Mouse (Mus musculus): ENCODE results near the gene Ccnjl.

Gene Ccnjl

GRCm38 (mm10) chr11:43528683-43529499, at the start of gene Ccnjl:
Gene Ccnjl (plus strand): TSS chr11:43528784.
- in situ Hi-C loops (cut with MboI; ENCODE audit: low sequenced_read_pairs), result no loop called here

DNA sequence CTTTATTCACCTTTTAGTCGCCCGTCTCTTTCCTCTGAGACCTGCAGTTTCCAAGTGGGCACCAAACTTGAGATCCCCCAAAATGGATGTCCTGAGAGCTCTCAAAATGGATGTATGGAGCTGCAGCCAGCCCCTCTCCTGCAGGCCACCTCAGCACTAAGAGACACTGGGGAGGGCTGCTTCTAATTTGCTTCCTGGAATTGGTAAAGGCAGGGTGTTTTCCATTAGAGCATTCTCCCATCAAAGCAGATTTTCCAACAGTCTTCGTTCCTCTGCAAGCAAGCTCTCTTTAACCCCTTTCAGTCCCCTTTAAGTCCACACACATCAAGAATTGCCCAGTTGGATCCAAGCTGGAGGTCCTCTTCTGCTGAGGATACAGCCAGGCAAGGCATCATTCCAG, 49.2 kb upstream of the Ccnjl start:
- in situ Hi-C loops (cut with MboI; ENCODE audit: low sequenced_read_pairs), result no loop called here

DNA sequence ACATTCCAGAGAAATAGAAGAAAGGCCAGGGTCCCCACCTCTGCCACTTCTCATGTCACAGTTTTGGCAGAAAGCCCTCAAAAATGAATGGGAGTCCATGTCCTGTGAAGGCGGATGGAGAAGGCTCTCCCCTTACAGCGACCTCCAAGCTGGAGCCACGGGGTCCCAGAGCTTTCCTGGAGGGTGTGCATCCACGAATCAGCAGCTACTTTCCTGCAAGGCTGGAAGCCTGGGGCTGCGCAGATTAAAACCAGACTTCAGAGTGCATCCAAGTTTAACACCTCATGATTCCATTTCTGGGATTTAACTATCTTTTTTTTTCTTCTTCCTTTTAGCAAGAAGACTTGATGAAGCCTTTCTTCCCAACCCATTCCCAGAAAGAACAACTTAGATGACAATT, 48.0 kb upstream of the Ccnjl start:
- in situ Hi-C loops (cut with MboI; ENCODE audit: low sequenced_read_pairs), result no loop called here

DNA sequence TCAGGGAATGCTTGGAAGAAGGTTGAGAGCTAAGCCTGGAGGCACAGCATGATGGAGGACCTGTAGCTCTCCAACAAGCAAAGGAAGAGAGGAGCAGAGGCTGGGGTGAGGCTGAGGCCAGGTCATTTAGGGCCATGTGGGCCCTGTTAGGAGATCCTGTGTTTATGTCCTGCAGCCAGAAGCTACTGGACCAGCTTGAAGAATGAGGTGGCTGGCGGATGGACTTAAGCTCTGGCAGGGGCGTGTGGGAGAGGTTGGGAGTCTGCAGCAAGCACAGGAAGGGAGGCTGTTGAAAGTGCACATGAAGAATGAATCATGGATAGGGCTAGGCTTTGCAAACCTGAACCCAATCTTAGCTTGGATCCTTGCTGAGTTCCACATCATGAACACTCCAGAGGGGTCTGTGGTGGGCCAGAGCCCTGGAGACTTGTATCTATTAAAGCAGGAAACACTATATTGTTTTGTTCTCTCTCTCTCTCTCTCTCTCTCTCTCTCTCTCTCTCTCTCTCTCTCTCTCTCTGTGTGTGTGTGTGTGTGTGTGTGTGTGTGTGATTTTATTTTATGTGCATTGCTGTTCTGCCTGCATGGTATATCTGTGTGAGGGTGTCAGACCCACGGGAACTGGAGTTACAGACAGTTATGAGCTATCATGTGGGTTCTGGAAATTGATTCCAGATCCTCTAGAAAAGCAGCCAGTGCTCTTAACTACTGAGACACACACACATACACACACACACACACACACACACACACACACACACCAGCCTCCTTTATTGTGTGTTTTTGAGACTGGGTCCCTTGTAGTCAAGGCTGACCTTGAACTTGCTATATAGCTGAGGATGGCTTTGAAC, 46.7 kb upstream of the Ccnjl start:
- in situ Hi-C loops (cut with MboI; ENCODE audit: low sequenced_read_pairs), result no loop called here

DNA sequence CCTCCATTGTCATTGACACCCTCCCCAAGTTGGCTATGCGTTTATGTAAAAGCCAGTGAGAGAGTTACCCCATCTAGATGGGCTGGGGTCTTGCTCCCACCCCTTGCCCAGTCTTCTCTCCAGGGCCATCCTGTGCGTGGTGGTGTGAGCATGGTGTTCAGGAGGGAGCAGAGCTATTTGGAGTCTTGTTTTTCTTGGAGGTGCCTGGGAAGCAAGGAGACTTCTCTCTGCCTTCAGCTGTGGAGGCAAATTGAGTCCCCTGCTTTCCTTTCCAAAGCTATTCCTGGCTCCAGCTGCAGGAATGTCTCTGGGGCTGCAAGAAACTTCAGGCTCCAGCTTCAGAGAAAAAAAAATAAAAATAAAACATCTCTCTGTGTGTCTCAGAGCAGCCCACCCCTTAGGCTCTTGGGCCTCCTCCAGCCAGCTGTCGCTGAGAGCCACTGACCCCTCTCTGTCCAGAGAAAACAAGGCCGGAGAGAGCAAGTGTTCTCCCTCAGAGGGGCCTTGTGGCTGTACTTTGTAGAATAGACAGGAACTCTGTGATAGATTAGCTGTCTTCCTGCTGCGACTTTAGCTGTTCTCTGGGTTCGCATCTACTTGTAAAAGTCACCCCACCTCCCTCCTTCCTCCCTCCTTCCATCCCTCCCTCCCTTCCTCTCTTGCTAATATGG, 45.3 kb upstream of the Ccnjl start:
- in situ Hi-C loops (cut with MboI; ENCODE audit: low sequenced_read_pairs), result no loop called here

GRCm38 (mm10) chr11:43484057-43484456, 44.5 kb upstream of the Ccnjl start:
- in situ Hi-C loops (cut with MboI; ENCODE audit: low sequenced_read_pairs), result no loop called here

DNA sequence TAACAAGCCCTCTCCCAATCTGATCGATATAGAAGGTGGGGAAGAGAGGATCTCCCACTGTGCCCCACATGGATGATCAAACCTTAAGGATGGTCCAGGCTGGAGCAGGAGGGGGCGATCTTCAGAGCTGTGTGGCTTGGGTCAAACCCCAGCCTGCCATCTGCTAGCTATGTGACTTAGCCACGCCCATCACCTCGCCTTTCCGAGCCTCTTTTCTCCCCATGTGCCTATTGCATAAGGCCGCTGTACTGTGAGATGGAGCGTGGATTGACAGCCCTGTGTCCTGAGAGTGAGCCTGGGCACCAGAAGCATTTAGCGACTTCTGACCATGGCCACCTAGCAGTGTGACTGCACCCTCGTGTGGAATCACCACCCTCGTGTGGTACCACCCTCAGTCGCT, 43.9 kb upstream of the Ccnjl start:
- in situ Hi-C loops (cut with MboI; ENCODE audit: low sequenced_read_pairs), result no loop called here

- in situ Hi-C loops (cut with MboI; ENCODE audit: low sequenced_read_pairs), result no loop called here
Measured at GRCm38 (mm10) chr11:43485855-43486254, 42.7 kb upstream of the Ccnjl start.

- in situ Hi-C loops (cut with MboI; ENCODE audit: low sequenced_read_pairs), result no loop called here
Measured at GRCm38 (mm10) chr11:43492663-43493062, 35.9 kb upstream of the Ccnjl start.

DNA sequence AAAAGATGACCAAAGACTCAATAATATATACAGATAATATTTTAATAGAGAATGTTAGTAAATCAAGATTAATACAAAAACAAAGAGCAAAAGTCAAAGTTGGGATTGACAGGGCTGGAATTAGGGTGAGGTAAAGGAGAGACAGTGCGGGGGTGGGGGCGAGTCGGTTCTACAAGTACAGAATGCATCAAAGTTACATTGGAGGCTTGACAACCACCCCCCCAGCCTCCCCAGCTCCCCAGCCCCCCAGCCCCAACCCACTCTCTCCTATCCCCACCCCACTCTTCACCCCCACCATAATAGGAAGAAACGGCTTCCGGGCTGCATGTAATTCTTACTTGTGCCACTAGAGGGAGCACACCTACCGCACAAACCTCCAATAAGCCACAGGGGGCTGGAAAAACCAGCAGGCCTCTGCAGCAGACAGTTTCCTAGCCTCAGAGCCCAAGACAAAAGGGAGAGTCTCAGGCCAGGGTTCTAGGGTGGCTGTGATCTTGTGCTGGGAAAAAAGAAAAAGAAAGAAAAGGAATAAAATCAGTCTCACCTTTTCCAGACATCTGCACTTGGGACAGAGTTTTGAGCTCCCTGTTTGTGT, 34.7 kb upstream of the Ccnjl start:
- in situ Hi-C loops (cut with MboI; ENCODE audit: low sequenced_read_pairs), result no loop called here

GRCm38 (mm10) chr11:43495037-43495436, 33.5 kb upstream of the Ccnjl start:
- in situ Hi-C loops (cut with MboI; ENCODE audit: low sequenced_read_pairs), result no loop called here

GRCm38 (mm10) chr11:43495532-43495931, 33.1 kb upstream of the Ccnjl start:
- in situ Hi-C loops (cut with MboI; ENCODE audit: low sequenced_read_pairs), result no loop called here

DNA sequence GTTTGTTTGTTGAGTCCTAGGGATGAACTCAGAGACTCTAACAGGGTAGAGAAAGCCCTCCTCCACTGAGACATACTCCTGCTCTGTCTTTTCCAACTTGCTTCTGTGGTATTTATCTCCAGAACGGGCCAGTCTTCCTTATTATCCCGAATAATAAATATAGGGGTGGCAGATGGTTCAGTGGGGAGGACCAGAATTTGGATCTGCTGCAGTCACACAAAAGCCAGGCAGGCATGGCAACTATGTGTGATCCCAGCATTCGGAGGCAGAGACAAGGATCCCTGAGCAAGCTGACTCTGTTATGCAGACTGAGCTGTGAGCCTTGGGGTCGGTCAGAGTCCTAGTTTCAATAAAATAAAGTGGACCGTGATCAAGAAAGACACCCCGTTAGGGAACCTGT, 27.3 kb upstream of the Ccnjl start:
- in situ Hi-C loops (cut with MboI; ENCODE audit: low sequenced_read_pairs), result no loop called here

GRCm38 (mm10) chr11:43505188-43505587, 23.4 kb upstream of the Ccnjl start:
- in situ Hi-C loops (cut with MboI; ENCODE audit: low sequenced_read_pairs), result no loop called here

DNA sequence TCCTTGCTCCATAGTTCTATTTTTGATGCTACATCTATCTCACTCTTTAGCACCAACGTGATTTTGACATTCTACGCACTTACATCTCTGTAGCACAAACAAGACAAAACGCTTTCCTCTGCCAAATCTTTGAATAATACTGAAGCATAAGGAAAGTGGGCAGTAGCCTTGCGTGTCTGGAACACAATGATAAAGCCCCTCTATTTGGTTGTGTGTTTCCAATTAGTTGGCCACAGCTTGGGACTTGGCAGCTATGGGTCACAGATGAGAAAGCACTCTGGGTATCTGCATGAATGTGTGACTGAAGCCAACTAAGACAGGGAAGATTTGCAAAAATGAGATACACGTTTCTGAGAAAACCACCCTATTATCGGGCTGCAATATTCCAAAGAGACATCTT, 20.6 kb upstream of the Ccnjl start:
- in situ Hi-C loops (cut with MboI; ENCODE audit: low sequenced_read_pairs), result no loop called here

DNA sequence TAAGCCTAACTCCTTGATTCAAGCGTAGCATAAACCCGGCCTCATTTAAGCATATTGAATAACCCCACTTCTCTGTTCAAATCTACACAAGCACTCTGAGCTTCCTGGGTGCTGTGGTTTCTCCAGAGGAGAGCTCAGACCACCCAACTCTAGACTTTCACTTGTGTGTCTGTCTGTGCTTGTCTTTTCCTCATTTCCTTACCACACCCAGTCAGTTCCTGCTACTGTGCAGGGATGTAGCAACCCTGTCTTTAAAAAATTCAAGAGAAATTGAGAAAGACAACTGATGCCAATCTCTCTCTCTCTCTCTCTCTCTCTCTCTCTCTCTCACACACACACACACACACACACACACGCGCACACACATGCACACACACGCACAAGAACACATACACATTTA, 18.7 kb upstream of the Ccnjl start:
- in situ Hi-C loops (cut with MboI; ENCODE audit: low sequenced_read_pairs), result no loop called here

GRCm38 (mm10) chr11:43512661-43513190, 15.9 kb upstream of the Ccnjl start:
- in situ Hi-C loops (cut with MboI; ENCODE audit: low sequenced_read_pairs), result no loop called here

- in situ Hi-C loops (cut with MboI; ENCODE audit: low sequenced_read_pairs), result no loop called here
Measured at GRCm38 (mm10) chr11:43516344-43517021, 12.1 kb upstream of the Ccnjl start.

GRCm38 (mm10) chr11:43517641-43518040, 10.9 kb upstream of the Ccnjl start:
- in situ Hi-C loops (cut with MboI; ENCODE audit: low sequenced_read_pairs), result no loop called here

GRCm38 (mm10) chr11:43518086-43518485, 10.5 kb upstream of the Ccnjl start:
- in situ Hi-C loops (cut with MboI; ENCODE audit: low sequenced_read_pairs), result no loop called here

Data from CH12F3 (cell line).